Mouse (Mus musculus) urinary bladder, postnatal 4 days (tissue): ENCODE results near the gene Pawr.

Experiments used
- DNase-seq, 2 experiments: peaks; one replicate each; pipeline ENCODE4 v3.0.0; 2021 to 2022; ENCODE audit warnings: low spot score in 2 of 2

Pawr gene

GRCm38 (mm10) chr10:108356601-108357187, 24.8 kb downstream of the Pawr start:
- peak in 1 of 2 experiments; percentile 58 for DNase-seq

- no peak for DNase-seq
Observed at GRCm38 (mm10) chr10:108359974-108360373, 28.1 kb downstream of the Pawr start.

GRCm38 (mm10) chr10:108360801-108361200, 28.9 kb downstream of the Pawr start:
- DNase-seq, result no peak

- DNase-seq, result no peak
Observed at GRCm38 (mm10) chr10:108361419-108362155, 29.7 kb downstream of the Pawr start.

- DNase-seq, result no peak
Observed at GRCm38 (mm10) chr10:108363932-108364331, 32.0 kb downstream of the Pawr start.

GRCm38 (mm10) chr10:108364946-108365719, 33.2 kb downstream of the Pawr start:
- DNase-seq, result no peak

GRCm38 (mm10) chr10:108366251-108366650, 34.3 kb downstream of the Pawr start:
- DNase-seq, result no peak

GRCm38 (mm10) chr10:108368358-108368757, 36.4 kb downstream of the Pawr start:
- DNase-seq, result peak in 1 of 2 experiments; percentile 35

GRCm38 (mm10) chr10:108372258-108372657, 40.3 kb downstream of the Pawr start:
- DNase-seq, result no peak

GRCm38 (mm10) chr10:108372858-108373257, 40.9 kb downstream of the Pawr start:
- DNase-seq, result no peak

- DNase-seq, result no peak
Observed at GRCm38 (mm10) chr10:108375796-108376195, 43.9 kb downstream of the Pawr start.

- DNase-seq, result no peak
Observed at GRCm38 (mm10) chr10:108376366-108376765, 44.4 kb downstream of the Pawr start.

- no peak for DNase-seq
Observed at GRCm38 (mm10) chr10:108377369-108377768, 45.4 kb downstream of the Pawr start.

- DNase-seq, result no peak
Observed at GRCm38 (mm10) chr10:108378062-108378461, 46.1 kb downstream of the Pawr start.

- no peak for DNase-seq
Observed at GRCm38 (mm10) chr10:108378479-108378878, 46.6 kb downstream of the Pawr start.

- DNase-seq, result no peak
Observed at GRCm38 (mm10) chr10:108380715-108381114, 48.8 kb downstream of the Pawr start.

GRCm38 (mm10) chr10:108384153-108384769, 52.3 kb downstream of the Pawr start:
- no peak for DNase-seq

GRCm38 (mm10) chr10:108385480-108385955, 53.6 kb downstream of the Pawr start:
- no peak for DNase-seq

- no peak for DNase-seq
Observed at GRCm38 (mm10) chr10:108388410-108388915, 56.5 kb downstream of the Pawr start.

GRCm38 (mm10) chr10:108389178-108389926, 57.4 kb downstream of the Pawr start:
- no peak for DNase-seq

GRCm38 (mm10) chr10:108389927-108390287, 58.0 kb downstream of the Pawr start:
- DNase-seq, result no peak
